Mouse (Mus musculus) ovary, postnatal 14 days (tissue): ENCODE data around the gene Zswim1.
"Not testable (repeated sequence)": the region's sequence is repeated elsewhere in the genome, so short reads cannot be mapped to it uniquely, and the experiment has no call there.

Experiments
- DNase-seq: peaks from one replicate; pipeline ENCODE4 v3.0.0; 2022; ENCODE audit warnings: low spot score

Gene Zswim1

GRCm38 (mm10) chr2:164829090-164829489, 6.6 kb downstream of the Zswim1 start:
- no peak for DNase-seq

- DNase-seq: no peak
These were observed 8.5 kb downstream of the Zswim1 start for GRCm38 (mm10) chr2:164831029-164831428.

- DNase-seq: no peak
These were observed 9.7 kb downstream of the Zswim1 start for GRCm38 (mm10) chr2:164832032-164832747.

DNA sequence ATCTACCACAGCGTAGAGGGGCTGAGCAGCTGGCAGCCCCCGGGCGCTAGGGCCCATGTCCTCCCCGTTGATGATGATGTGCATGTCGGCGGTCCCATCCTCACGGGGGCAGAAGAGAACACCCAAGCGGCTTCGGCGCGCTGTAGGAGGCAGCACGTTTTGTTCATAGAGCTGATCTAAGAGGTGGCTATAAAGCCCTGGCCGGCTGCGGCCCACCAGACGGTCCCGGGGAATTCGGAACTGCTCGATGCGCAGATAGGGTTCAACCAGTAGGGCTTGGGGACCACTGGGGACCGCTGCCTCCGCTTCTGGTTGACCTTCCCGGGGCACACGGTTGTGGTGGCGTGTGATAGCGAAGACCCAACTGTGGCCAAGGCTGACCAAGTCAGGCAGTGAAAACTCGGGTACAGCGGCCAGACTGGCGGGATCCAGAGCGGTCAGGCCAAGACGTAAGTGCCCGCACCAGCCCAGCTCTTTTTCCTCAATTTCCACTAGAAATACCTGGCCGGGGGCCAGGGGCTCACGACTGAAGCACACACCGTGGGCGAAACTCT, 10.3 kb downstream of the Zswim1 start, which contains the start of gene Ctsa:
Ctsa (plus strand) TSS at position 126 of the 554 bp plus-strand sequence.
- DNase-seq: peak; percentile 66

DNA sequence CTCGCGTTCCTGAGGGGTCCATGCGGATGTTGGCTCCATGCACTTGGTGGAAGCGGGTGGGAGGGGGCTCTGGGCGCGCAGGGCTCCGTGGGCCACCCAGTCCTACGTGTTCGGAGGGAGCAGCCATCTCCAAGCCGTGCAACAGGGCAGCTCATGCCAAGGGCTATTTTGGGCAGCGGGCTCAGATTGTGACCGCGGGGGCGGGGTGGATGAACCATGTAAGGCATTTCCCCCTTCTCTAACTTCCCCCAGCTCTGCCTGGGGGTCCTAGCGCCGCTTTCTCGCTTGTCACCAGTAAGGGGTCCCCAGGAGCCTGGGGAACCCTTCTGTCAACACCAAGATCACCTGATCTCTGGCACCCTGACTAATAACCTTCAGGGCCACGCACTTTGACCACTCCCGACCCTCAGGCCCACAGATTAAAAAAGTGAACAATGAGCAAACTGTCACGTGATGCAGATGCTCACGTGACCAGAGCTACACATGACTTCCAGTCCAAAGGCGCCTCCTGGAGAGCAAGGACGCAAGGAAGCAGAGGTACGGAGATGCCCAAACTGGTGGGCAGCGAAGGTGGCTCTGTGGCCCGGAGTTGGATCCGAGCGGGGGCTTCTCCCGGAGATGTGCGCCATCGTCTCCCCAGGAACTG, 11.0 kb downstream of the Zswim1 start, which contains the start of gene Neurl2:
Neurl2 (minus strand) TSS at position 143 of the 646 bp plus-strand sequence.
- DNase-seq: peak; percentile 87

- DNase-seq: no peak
These were observed 12.0 kb downstream of the Zswim1 start for GRCm38 (mm10) chr2:164834531-164834930.

GRCm38 (mm10) chr2:164835164-164835563, 12.7 kb downstream of the Zswim1 start:
- DNase-seq: no peak

DNA sequence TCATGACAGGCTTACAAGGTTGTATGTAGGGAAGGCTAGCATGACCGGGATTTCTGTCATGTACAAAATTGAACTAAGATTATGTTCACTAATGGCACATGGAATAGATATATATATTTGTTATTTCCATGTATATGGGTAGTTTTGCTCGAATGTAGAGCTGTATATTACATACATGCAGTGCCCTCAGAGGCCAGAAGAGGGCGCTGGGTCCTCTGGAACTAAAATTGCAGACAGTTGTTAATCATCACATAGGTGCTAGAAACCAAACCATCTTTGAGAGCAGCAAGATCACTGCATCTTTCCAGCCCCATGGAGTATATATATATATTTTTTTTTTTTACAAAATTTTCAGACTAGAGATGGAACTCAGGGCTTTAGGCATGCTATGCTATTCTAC, 23.3 kb downstream of the Zswim1 start:
- DNase-seq: no peak

DNA sequence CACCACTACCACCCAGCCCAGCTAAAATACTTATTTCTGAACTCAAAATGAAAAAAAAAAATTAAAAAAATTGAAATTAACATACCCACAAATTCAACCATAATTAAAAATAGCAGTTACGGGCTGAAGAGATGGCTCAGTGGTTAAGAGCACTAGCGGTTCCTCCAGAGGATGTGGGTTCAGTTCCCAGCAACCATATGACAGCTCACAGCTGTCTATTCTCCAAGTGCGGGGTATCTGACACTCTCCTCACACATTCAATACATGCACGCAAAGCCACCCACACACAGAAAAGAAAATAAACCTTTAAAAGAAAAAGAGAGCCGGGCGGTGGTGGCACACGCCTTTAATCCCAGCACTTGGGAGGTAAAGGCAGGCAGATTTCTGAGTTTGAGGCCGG, 27.6 kb downstream of the Zswim1 start:
- DNase-seq: no peak

GRCm38 (mm10) chr2:164855572-164855971, 33.1 kb downstream of the Zswim1 start:
- not testable (repeated sequence) for DNase-seq

DNA sequence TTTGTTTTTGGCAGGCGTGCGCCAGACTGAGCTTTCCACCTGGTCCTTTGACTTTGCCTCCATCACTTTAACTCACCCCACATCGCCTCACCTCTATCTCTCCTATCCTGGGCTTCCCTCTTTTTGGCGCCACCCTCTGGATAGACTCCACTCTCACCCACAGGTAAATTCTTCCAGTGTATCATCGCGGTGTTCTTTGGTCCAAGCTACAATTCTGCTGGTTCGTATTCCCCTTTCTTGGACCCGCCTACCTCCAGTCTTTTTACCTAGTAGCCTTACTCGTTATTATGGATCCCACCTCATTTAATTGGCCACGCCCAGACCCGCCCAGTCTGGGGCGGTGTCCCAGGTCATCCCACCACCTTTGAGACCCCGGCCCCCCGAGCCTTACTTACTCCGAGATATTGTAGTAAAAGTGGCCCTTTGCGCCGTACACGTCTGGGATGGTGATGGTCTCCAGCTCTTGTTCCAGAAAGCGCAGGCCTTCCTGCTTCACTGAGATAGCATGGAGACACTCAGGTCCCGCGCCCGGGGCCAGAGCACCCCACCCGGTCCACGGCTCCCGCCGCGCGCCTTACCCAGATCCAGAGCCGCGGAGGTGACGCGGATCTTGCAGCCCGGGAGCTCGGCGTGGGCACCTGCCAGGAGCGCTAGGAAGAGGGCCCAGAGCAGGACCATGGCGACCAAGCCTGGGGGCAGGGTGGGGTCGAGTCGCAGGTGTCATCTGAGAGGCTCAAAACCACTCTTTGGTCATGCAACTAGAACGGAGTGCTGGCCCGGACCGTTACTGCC, 34.0 kb downstream of the Zswim1 start:
- no peak for DNase-seq

- peak; percentile 44 for DNase-seq
These were observed 34.8 kb downstream of the Zswim1 start, which contains the start of gene Pltp for GRCm38 (mm10) chr2:164857101-164857821. Gene Pltp (minus strand): TSS chr2:164857711.

DNA sequence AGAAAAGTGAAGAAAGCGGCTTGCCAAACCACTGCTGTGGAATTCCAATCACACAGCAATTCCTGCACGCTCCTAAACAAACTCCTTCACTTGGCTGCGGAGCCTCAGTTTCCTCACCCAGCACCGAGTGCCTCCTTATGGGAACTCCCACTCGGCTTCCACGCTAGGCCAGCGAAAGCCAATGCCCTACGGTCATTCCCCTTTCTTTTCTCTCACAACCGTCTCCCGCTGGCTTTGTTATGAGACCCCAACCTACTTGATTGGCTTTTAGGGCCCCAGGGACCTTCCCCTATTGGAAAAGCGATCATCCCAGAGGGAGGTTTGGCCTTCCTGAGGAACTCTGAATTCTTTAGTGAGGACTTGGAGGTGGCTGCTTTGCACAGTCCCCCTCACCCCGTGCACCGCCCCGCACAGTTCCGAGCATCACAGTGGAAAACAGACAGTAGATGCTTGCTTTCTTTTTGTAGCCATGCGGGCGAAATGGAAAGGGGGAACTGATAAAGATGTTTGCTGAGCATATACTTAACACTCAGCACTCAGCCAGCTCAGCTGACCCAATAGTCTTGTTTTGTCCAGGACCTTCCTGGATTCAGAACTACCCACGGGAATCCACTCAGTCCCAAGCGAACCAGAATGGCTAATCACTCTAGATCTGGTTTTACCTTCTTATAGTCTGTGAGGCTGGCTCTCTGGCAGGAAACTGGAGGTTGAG, 35.5 kb downstream of the Zswim1 start:
- DNase-seq: no peak

DNA sequence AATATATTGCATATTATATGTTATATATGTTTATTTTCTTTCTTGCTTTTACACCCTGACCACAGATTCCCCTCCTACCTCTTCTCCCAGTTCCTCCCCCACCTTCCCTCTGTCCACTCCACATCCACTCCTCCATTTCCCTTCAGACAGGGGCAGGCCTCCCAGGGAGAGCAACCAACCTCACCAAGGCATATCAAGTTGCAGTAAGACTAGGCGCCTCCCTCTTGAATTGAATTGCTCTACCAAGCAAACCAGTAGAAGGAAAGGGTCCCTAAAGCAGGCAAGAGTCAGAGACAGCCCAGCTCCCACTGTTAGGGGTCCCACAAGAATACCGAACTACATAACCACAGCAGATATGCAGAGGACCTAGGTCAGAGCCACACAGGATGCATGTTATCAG, 36.7 kb downstream of the Zswim1 start:
- no peak for DNase-seq

DNA sequence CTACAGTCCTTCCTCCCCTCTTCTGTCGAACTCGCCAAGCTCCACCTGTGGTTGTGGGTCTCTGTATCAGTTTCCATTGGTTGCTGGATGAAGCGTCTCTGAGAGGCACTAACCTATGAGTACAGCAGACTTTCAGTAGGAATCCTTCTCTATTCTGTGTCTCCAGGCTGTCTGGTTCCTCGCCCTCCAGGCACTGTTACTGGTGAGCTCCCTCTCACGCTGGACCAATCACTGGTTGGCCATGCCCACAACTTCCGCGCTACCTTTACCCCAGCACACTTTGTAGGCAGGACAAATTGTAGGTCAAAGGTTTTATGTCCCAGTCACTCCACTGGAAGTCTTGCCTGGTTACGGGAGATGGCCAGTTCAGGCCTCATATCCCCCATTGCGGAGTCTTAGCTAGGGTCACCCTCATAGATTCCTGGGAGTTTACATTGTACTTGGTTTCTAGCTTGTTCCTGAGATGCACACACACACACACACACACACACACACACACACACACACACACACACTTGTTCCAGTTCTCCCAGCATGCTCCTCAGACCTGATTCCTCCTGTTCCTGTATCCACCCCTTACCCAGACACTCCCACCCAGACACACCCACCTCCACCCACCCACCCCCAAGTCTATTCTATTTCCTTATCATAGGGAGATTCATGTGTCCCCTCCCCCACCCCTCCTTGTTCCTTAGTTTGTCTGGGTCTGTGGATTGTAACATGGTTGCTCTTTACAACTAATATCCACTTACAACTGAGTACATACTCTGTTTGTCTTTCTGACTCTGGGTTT, 37.4 kb downstream of the Zswim1 start:
- no peak for DNase-seq

DNA sequence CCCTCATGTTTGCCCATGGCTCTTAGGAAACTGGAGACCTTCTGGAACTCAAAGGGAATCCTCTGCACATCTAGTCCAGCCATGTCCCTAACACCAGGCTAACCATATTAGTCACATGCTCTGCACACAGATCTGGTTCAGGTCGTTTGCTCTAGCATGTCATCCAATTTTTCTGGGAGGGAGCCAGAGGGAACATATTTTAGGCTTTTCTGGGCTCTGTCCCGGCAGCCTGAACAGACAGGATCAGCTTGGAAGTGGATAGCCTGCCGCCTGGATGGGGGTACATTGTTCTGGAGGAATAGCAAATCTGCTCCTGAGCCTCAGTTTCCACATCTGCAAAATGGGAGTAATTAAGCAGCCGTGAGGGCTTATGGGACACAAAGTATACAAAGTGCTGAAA, 38.6 kb downstream of the Zswim1 start:
- no peak for DNase-seq

DNA sequence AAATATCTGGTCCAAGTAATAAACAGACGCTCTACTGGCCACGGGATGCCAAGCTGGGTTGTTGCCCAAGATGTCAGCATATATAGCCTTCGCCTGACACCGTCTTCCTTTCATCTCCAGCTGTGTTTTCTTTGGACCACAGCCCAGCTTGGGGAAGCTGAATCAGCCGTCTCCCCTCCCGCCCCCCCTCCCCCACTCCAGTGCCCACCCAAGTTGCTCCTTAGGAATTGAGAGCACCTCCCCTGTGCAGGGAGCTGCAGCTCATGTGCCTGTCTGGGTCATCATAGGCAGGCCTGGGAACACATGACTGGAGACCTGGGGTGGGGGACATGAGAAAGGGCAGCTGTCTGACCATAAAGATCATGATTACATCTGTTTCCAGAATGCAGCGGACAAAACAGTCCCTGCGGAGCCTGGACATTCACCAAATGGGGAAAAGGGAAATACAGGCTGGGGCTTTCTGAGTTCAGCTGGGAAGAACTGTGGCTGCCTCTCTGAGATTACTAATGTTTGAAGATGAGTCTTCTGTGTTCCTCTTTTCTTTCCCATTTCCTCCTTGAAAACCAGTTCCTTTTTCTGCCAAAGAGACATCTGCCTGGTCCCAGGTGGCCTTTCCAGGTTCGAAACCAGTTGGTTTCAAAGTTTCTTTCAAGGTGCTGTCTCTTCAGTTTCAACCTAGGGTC, 39.8 kb downstream of the Zswim1 start:
- peak; percentile 67 for DNase-seq

GRCm38 (mm10) chr2:164863411-164863810, 40.9 kb downstream of the Zswim1 start:
- DNase-seq: not testable (repeated sequence)

DNA sequence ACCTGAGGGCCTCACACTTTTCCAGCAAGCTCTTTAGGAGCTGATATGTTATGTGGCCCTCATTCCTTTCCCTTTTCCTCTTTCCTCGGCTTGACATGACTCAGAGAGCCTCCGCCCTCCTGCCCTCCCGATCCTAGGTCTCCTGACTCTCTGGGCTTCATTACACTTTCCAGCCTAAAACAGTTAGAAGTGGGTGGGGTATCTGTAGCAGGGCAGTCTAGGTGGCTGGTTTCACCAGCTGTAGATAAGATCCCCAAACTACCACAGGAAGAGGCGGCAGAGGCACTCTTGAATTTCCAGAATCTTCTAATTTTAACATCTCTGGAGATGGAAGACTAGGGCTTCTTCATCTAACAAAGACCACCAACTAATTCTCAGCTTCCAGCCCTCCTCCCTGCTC, 42.1 kb downstream of the Zswim1 start:
- no peak for DNase-seq
